Mouse (Mus musculus): Measurements from ENCODE around the gene Fbxo7.
"Not testable (repeated sequence)": the region's sequence is repeated elsewhere in the genome, so short reads cannot be mapped to it uniquely, and the experiment has no call there.

Fbxo7 gene

DNA sequence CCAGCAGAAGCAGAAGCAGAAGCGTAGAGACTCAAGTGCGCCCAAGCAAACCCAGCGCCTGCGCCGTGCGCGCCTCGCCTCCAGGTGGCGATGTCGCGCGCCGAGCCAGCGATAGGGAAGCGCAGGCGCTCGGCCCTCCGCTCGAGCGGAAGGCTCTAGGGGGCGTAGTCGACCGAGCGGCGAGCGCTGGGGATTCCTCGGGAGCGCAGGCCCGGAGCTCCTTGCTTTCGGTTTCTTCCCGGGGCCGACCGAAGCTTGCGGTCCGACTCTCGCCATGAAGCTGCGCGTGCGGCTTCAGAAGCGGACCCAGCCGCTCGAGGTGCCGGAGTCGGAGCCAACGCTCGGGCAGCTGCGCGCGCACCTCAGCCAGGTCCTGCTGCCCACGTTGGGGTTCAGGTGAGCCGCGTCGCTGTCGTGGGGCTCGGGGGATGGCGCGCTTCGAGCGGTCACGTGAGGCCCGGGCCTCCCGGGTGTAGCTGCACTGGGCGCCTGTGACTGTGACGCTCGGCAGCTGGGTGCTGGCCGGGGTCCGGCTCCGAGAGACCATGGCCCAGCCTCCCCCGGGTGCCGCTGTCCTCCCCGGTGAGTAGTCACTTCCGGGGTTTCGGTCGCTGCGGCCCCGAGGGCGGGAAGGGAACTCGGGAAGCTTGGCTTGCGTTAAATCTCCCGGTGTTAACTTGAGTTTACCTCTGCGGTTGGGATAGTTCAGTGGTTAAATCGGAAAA, at the start of gene Fbxo7:
Gene Fbxo7 (plus strand): TSS at position 224 of the 725 bp plus-strand sequence.
- peak; percentile 78 for DNase-seq (ENCODE audit: low spot score)

- no peak for DNase-seq (ENCODE audit: low spot score)
These were observed 48.9 kb upstream of the Fbxo7 start for GRCm38 (mm10) chr10:85972915-85973314.

DNA sequence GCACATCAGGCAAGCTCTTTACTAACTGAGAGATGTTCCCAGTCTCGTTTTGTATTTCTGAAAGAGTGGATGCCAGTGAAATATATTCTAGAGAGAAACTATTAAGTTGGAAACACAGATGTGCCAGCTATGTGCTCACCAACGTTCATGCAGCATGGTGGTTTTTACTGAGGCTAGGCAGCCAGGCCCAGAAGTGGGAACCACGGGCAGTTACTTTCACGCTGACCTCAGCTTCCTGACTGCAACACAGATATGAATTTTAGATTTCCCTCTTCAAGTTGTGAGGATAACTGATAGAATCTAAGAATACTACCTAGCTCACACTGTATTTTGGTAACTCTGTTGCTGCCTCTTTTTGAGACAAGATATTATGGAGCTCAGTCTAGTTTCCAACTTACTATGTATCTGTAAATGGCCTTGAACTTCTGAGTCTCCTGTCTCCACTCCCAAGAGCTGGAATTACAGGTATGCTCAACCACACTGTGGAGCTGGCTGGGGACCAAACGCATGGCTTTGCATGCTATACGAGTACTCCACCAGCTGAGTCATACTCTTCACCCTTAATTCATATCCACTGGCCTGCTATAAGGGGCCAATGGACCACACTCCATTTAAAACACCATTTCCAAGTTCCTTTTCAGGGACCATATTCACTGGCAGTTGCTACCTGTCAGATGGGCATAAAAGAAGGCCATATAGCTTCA, 32.2 kb upstream of the Fbxo7 start:
- no peak for DNase-seq (ENCODE audit: low spot score)

GRCm38 (mm10) chr10:85992412-85992811, 29.4 kb upstream of the Fbxo7 start:
- no peak for DNase-seq (ENCODE audit: low spot score)

DNA sequence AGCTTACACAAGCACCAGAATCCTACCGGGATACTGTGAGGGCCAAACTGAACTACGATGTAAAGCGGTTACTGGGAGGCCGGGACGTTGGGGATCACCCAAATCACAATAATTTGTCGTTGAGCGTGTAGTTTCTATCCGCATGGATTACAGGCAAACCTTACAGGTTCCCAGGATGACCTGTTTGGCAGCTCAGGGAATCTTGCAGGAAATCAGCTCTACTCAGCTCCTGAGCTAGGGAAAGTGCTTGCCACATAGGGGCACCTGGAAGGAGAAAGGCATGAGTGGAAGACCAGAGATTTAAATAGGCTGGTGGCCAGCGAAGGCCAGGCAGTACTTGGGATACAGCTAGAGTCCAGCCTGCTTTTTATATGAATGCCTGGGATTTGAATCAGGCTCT, 27.9 kb upstream of the Fbxo7 start:
- no peak for DNase-seq (ENCODE audit: low spot score)

GRCm38 (mm10) chr10:85994543-85995104, 27.1 kb upstream of the Fbxo7 start:
- no peak for DNase-seq (ENCODE audit: low spot score)

- no peak for DNase-seq (ENCODE audit: low spot score)
These were observed 21.3 kb upstream of the Fbxo7 start for GRCm38 (mm10) chr10:86000447-86000846.

- DNase-seq (ENCODE audit: low spot score): no peak
These were observed 15.3 kb upstream of the Fbxo7 start for GRCm38 (mm10) chr10:86006455-86006854.

DNA sequence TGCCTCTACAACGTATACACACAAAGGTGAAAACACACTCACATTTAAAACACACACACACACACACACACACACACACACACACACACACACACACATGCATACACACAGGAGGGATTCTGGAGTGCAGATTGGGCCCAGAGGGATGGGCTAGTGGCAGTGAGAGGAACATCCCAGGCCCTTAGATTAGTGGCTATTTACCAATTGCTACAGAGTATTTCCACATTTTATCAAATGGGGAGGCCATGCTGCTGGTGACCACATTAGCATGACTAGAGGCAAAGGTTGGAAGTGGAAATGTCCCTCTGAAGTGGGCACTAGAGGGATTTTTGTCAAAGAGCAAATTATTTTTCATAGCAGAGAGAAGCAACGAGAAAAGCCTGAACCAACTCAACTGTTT, 12.1 kb upstream of the Fbxo7 start:
- no peak for DNase-seq (ENCODE audit: low spot score)

DNA sequence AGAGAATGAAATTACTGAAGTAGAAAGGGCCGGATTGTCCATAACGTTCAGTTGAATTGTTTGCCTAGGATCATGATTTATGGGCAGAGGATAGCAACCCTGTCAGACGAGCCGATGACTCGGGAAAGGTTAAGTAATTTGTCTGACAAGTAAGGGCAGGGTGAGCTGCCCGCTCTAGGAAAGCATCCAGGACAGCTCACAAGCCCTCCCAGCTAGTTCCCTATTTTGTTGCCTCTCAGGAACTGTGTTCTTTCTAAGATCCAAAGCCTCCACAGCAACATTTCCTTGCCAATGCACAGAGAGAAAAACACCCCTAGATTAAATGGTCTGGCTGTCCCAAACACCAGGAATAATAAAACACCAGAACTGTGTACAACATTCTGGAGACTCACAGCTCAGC, 11.1 kb upstream of the Fbxo7 start:
- DNase-seq (ENCODE audit: low spot score): no peak

- DNase-seq (ENCODE audit: low spot score): no peak
These were observed 10.6 kb upstream of the Fbxo7 start for GRCm38 (mm10) chr10:86011172-86011571.

GRCm38 (mm10) chr10:86011781-86012180, 10.0 kb upstream of the Fbxo7 start, which contains the start of gene Bpifc:
TSS of gene Bpifc (minus strand) at chr10:86011895.
- DNase-seq (ENCODE audit: low spot score): no peak

DNA sequence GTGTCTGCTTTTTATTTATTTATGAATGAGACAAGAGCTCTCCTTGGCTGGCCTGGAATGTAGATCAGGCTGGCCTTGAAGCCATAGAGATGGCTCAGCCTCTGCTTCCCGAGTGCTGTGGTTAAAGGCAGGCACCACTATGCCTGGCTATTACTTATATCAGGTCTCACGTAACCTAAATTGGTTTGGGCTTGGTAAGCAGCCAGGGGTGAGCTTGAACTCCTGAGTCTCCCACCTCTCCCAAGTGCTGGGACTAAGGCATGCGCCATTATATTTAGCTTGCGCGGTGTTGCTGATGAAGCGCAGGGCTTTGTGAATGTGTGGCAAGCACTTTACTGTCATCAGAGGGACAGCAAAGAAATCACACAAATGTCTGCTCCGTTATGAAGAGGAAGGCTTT, 4.0 kb upstream of the Fbxo7 start:
- DNase-seq (ENCODE audit: low spot score): no peak

- no peak for DNase-seq (ENCODE audit: low spot score)
These were observed 3.0 kb upstream of the Fbxo7 start for GRCm38 (mm10) chr10:86018813-86019212.

GRCm38 (mm10) chr10:86021408-86021748, 394 bp upstream of the Fbxo7 start:
- no peak for DNase-seq (ENCODE audit: low spot score)

GRCm38 (mm10) chr10:86022474-86022816, 673 bp downstream of the Fbxo7 start:
- no peak for DNase-seq (ENCODE audit: low spot score)

GRCm38 (mm10) chr10:86023149-86023548, 1.4 kb downstream of the Fbxo7 start:
- no peak for DNase-seq (ENCODE audit: low spot score)

GRCm38 (mm10) chr10:86025906-86026305, 4.1 kb downstream of the Fbxo7 start:
- no peak for DNase-seq (ENCODE audit: low spot score)

- no peak for DNase-seq (ENCODE audit: low spot score)
These were observed 4.6 kb downstream of the Fbxo7 start for GRCm38 (mm10) chr10:86026354-86026753.

DNA sequence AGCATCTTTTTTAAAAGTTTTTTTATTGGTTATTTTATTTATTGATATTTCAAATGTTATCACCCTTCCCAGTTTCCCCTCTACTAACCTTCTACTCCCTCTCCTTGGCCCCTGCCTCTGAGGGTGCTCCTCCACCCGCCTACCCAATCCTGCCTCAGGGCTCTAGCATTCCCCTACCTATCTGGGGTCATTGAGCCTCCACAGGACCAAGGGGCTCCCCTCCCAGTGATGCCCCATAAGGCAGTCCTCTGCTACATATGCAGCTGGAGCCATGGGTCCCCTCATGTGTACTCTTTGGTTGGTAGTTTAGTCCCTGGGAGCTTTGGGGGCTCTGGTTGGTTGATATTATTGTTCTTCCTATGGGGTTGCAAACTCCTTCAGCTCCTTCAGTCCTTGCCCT, 5.0 kb downstream of the Fbxo7 start:
- not testable (repeated sequence) for DNase-seq (ENCODE audit: low spot score)

DNA sequence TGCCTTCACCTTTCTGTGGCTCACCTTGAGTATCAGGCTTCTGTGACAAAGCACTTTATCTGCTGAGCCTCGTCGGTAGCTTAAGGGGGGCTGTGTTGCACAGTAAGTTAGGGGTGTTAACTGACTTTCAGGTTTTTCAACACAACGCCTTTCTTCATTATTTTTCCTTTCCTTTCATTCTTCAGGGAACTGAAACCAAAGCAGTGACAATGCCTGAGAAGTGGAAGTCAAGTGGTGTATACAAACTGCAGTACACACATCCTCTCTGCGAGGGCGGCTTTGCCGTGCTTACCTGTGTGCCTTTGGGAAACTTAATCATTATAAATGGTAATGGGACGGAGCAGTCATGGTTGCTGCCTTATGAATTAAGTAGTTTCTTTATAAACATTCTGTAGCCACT, 9.0 kb downstream of the Fbxo7 start:
- no peak for DNase-seq (ENCODE audit: low spot score)

- no peak for DNase-seq (ENCODE audit: low spot score)
These were observed 10.7 kb downstream of the Fbxo7 start for GRCm38 (mm10) chr10:86032517-86032916.

DNA sequence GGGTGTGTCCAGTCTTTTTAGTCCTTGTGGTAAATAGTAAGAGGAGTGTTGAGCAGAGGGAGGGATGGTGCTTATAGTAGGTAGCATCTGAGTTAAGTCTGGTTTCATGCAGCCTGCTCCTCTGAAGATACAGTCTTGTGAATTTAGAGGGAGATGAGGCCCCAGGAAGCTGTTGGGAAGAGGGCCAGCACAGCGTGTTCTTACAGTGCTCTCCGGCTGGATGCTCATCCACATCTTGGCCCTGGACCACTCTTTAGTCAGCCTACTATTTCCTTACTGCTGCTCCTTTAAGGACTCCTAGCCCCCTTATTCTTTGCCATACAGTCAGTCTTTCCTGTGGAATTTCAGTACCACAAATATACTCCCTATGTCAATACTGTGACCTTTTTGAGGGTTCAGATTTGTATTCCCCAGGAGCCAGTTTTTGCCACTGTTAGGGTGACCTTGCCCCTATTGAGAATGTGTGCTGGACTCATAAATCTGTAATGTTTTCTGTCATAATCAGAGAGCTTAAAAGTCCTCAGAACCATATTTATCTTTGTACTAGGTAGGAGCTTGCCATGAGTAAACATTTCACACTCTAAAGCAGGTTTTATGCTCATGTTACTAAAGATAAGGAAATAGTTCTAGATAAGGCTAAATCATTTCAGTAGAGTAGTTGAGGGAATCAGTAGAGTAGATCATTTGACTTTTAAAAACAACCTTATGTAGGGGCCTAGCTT, 12.4 kb downstream of the Fbxo7 start:
- no peak for DNase-seq (ENCODE audit: low spot score)
